Mouse (Mus musculus) testis, adult 2 months (tissue): ENCODE data around the gene Txk.

ENCODE experiments used
- CTCF ChIP-seq: fragments of 200-500 bp; IDR thresholded peaks from 2 replicates; pipeline ENCODE4 v1.5.1; 2012; ENCODE audit warnings: low read depth, mild to moderate bottlenecking, inconsistent platforms, low read length, moderate library complexity; ENCODE audit not compliant: control insufficient read depth, insufficient read depth, insufficient replicate concordance
- POLR2A ChIP-seq: fragments of 200-500 bp; IDR thresholded peaks from 2 replicates; pipeline ENCODE4 v1.6.1; 2012; ENCODE audit warnings: low read depth, mild to moderate bottlenecking, inconsistent platforms, low read length, moderate library complexity; ENCODE audit not compliant: control insufficient read depth

DNA sequence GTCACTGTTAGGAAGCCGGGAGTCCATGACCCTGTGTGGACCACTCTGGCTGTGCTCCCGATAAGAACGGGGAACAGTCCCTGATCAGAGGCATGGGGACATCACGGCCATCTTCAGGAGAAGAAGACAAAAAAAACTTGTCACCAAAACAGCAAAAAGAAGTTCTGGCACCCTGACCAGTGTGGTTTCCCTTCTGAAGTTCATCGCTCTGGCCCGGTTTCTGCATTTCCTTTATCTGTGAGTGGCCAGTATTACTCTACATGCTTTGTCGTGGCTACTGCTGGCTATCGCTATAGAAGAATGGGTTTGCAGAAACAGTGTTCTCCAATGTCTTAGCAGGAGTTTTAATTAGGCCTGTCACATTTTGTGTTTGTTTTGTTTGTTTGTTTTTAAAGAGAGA, 16.1 kb downstream of the Txk start:
- no peak for TF ChIP-seq CTCF
- TF ChIP-seq POLR2A = no peak
